Mouse (Mus musculus): Measurements from ENCODE around the gene Ncor2. TPM values are rescaled to one million over a fixed set of nuclear protein-coding genes. Genes with fewer than 3 reads are reported as not detected.
"Not testable (repeated sequence)": the region's sequence is repeated elsewhere in the genome, so short reads cannot be mapped to it uniquely, and the experiment has no call there.

The Ncor2 gene
- polyA plus RNA-seq, 1 experiment = 49.9 TPM

DNA sequence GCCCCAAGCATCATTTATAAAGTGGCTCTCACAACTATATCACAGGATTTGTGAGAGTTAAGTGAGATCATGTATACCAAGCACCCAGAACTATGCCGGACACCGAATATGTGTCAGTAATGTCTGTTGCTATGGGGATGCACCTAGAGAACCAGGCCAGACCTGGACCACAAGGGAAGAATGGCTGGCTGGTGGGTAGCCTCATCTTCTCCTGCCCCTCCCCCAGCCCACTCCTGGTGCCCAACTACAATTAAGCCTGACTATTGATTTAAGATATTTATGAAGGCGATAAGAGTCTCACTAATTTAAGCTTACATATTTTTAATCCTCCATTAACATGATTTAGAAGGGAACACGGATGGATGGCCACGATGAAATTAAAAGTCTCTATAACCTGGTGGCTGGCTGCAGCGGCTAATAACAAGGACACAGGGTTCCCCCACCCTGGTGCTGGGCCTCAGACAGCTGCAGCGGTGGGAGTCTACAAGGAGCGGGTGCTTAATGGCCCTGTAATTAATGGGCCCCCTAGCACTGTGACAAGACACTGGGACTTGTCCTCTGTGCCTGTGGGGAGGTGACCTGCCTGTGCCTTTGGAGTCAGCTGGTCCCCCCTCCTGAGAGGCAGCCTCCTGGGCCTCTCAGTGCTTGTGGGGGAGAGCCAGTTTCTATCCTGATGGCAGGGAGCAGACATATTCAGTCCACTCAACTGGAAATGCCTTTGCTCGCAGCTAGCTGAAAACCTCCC, 38.6 kb upstream of the Ncor2 start:
- no peak overlapping the region for H3K4me3 ChIP-seq (ENCODE audit: low read depth, low read length)
- TF ChIP-seq POLR2A (IDR thresholded peaks at IDR 0.05; ENCODE audit: low read depth, low read length) (no peak), CTCF (IDR thresholded peaks at IDR 0.05; ENCODE audit: extremely low read depth, insufficient read length, insufficient replicate concordance, low read depth, low read length) (no peak)
- H3K36me3 ChIP-seq (ENCODE audit: control insufficient read depth, insufficient read depth, low read length) = no peaks in the 10 kb centered on the region
- WGBS = 64% methylated on average over 9 of the region's 9 CpGs
- 0 out of 2 replicates have a peak, but pooled peaks cover 7% of the 10 kb centered on the region for H3K27me3 ChIP-seq (ENCODE audit: control insufficient read depth, insufficient read depth, low read length)
- H3K4me1 ChIP-seq (ENCODE audit: control insufficient read depth, insufficient read depth, insufficient read length, low read length) = peaks cover 2% of the 10 kb centered on the region; the same call in 1 of the 2 replicates
- no peak overlapping the region for H3K27ac ChIP-seq (ENCODE audit: insufficient read depth, low read depth, low read length)

DNA sequence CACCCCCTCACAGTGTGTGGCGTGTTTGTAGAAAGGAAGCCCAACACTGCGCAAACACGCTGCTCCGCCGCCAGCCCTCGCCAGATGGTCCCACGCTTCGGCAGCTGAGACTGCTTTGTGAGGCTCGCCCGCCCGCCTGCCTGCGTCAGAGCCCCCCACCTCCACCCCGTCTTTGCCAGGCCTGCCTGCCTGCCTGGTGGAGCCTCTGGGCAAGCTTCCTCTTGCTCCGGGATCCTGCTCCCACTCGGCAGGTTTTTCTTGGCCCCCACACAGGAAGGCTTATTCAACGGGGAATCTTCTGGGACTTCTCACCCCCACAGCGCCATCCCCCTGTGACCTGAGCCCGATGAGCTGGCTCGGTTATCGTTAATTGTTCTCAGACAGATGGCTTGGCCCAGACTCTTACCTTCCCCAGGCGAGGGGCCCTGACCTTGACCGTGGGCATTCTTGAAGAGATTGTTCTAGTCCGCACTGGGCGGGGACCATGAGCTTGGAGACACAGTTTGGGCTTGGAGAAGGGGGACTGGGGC, 37.0 kb upstream of the Ncor2 start:
- Histone ChIP-seq H3K27ac (ENCODE audit: insufficient read depth, low read depth, low read length) (no peak overlapping the region), H3K27me3 (ENCODE audit: control insufficient read depth, insufficient read depth, low read length) (0 out of 2 replicates have a peak, but pooled peaks cover 7% of the 10 kb centered on the region), H3K4me1 (ENCODE audit: control insufficient read depth, insufficient read depth, insufficient read length, low read length) (peaks cover 2% of the 10 kb centered on the region; the same call in 1 of the 2 replicates), H3K4me3 (ENCODE audit: low read depth, low read length) (no peak overlapping the region), H3K36me3 (ENCODE audit: control insufficient read depth, insufficient read depth, low read length) (no peaks in the 10 kb centered on the region)
- TF ChIP-seq CTCF (IDR thresholded peaks at IDR 0.05; ENCODE audit: extremely low read depth, insufficient read length, insufficient replicate concordance, low read depth, low read length) (no peak), POLR2A (IDR thresholded peaks at IDR 0.05; ENCODE audit: low read depth, low read length) (no peak)
- WGBS = 9% methylated on average over 24 of the region's 24 CpGs

DNA sequence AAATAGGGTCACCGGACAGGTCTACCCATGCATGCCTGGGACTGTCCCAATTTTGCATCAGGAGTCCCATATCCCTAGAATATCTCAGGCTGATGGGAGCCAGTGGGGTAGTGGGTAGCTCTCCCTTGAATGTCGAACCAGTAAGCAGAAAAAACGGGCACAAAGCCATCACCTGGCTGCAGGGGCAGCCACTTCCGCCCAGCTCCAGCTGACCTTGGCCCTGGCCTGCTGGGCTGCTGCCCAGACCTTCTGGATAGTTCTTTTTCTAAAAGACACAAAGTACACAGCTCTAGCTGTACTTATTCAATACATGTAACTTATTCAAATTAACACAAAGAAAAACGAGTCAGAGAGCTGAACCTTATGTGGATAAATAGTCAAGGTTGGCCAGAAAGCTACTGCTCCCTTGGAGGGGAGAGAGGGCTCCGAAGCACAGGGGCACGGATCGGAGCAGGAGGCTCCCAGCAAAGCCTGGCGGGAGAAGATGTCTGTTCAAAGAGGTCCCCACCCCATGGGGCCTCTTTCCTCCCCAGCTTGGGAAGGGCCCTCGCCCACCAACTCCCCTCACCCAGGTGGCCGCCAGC, 36.4 kb upstream of the Ncor2 start:
- Histone ChIP-seq H3K27ac (ENCODE audit: insufficient read depth, low read depth, low read length) (no peak overlapping the region), H3K36me3 (ENCODE audit: control insufficient read depth, insufficient read depth, low read length) (no peaks in the 10 kb centered on the region), H3K27me3 (ENCODE audit: control insufficient read depth, insufficient read depth, low read length) (0 out of 2 replicates have a peak, but pooled peaks cover 7% of the 10 kb centered on the region), H3K4me1 (ENCODE audit: control insufficient read depth, insufficient read depth, insufficient read length, low read length) (peaks cover 2% of the 10 kb centered on the region; the same call in 1 of the 2 replicates), H3K4me3 (ENCODE audit: low read depth, low read length) (no peak overlapping the region)
- TF ChIP-seq POLR2A (IDR thresholded peaks at IDR 0.05; ENCODE audit: low read depth, low read length) (no peak), CTCF (IDR thresholded peaks at IDR 0.05; ENCODE audit: extremely low read depth, insufficient read length, insufficient replicate concordance, low read depth, low read length) (no peak)
- 24% methylated on average over 11 of the region's 11 CpGs for WGBS

DNA sequence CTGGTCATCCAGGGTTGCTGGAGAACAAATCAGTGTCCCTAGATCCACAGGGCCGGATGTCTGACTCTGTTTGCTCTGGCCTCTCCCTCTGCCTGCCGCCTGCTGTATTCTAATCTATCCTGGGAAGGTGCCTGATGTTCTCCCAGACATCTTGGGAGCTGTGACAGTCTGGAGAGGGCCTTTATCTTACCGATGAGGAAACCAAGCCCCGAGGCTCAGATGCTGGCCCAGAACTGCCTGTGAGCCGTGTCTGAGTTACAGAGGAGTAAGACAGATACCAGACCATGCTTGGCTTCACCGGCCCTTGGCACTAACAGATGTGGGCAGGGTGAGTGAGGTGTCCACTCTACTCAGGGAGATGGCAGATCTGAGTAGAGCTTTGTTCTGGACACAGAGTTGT, 35.0 kb upstream of the Ncor2 start:
- peaks cover 2% of the 10 kb centered on the region; the same call in 1 of the 2 replicates for H3K4me1 ChIP-seq (ENCODE audit: control insufficient read depth, insufficient read depth, insufficient read length, low read length)
- WGBS = 67% methylated on average over 6 of the region's 6 CpGs
- H3K36me3 ChIP-seq (ENCODE audit: control insufficient read depth, insufficient read depth, low read length) = no peaks in the 10 kb centered on the region
- H3K27me3 ChIP-seq (ENCODE audit: control insufficient read depth, insufficient read depth, low read length) = 0 out of 2 replicates have a peak, but pooled peaks cover 7% of the 10 kb centered on the region
- no peak overlapping the region for H3K4me3 ChIP-seq (ENCODE audit: low read depth, low read length)
- no peak for TF ChIP-seq CTCF (IDR thresholded peaks at IDR 0.05; ENCODE audit: extremely low read depth, insufficient read length, insufficient replicate concordance, low read depth, low read length)
- no peak for TF ChIP-seq POLR2A (IDR thresholded peaks at IDR 0.05; ENCODE audit: low read depth, low read length)
- no peak overlapping the region for H3K27ac ChIP-seq (ENCODE audit: insufficient read depth, low read depth, low read length)

DNA sequence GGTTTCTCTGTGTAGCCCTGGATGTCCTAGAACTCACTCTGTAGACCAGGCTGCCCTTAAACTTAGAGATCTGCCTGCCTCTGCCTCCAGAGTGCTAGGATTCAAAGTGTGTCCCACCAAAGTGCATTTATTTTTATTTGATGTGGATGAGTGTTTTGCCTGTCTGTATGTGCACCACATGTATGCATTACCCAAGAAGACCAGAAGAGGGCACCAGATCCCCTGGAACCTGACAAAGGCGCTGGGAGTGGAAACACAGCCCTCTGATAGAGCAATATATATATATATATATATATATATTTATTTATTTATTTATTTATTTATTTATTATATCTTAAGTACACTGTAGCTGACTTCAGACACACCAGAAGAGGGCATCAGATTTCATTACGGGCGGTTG, 25.9 kb upstream of the Ncor2 start:
- not testable (repeated sequence) for H3K27ac ChIP-seq (ENCODE audit: insufficient read depth, low read depth, low read length); H3K36me3 ChIP-seq (ENCODE audit: control insufficient read depth, insufficient read depth, low read length); H3K4me1 ChIP-seq (ENCODE audit: control insufficient read depth, insufficient read depth, insufficient read length, low read length); H3K4me3 ChIP-seq (ENCODE audit: low read depth, low read length); H3K27me3 ChIP-seq (ENCODE audit: control insufficient read depth, insufficient read depth, low read length)
- 93% methylated on average over 3 of the region's 3 CpGs for WGBS

DNA sequence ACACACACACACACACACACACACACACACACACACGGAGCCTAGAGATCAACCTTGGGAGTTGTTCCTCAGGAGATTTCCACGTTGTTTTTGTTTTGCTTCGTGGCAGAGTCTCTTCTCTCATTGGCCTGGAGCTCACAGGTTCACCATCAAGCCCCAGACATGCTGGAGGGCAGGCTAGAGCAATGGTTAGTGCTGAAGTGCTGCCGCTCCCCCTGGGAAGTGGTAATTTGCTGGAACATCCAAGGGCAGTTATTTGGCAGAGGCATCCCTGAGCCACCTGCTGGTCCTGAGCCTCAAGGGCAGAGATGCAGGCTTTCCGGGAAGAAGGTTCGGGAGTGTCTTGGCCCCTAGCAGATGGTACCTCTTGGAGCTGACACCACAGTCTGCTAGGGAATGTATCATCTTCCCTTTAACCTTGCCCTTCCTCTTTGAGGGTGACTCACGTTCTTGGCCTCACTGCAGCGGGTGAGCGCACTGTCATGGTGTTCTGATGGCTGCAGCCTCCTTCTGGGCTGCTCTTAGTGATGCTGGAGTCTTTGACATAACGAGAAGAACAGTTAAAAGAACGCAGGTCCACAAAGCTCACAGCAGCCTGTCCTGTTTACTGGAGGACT, 25.3 kb upstream of the Ncor2 start:
- Histone ChIP-seq H3K4me3 (ENCODE audit: low read depth, low read length) (no peak overlapping the region), H3K27me3 (ENCODE audit: control insufficient read depth, insufficient read depth, low read length) (no peaks in the 10 kb centered on the region), H3K27ac (ENCODE audit: insufficient read depth, low read depth, low read length) (no peak overlapping the region), H3K4me1 (ENCODE audit: control insufficient read depth, insufficient read depth, insufficient read length, low read length) (peaks cover 2% of the 10 kb centered on the region; the same call in 1 of the 2 replicates), H3K36me3 (ENCODE audit: control insufficient read depth, insufficient read depth, low read length) (no peaks in the 10 kb centered on the region)
- WGBS = 76% methylated on average over 11 of the region's 11 CpGs
- TF ChIP-seq CTCF (IDR thresholded peaks at IDR 0.05; ENCODE audit: extremely low read depth, insufficient read length, insufficient replicate concordance, low read depth, low read length) = no peak
- TF ChIP-seq POLR2A (IDR thresholded peaks at IDR 0.05; ENCODE audit: low read depth, low read length) = no peak

DNA sequence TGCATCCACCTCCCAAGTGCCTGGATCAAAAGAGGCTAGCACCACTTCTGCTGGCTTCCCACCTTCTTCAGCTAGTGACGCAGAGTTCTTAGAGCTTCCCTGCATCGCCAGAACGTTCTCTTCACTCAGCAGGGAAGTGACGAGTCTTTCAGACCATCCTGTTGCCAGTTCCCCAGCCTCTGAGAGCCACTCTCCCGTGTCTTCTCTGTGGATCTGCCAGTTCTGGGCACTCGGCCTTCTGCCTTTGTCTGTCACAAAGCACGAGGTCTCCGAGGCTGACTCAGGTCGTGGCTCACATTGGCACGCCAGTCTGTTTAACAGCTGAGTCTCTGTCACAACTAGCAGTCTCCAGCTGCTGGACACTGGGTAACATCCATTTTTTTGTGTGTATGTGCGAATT, 24.7 kb upstream of the Ncor2 start:
- Histone ChIP-seq H3K36me3 (ENCODE audit: control insufficient read depth, insufficient read depth, low read length) (no peaks in the 10 kb centered on the region), H3K27ac (ENCODE audit: insufficient read depth, low read depth, low read length) (no peak overlapping the region), H3K27me3 (ENCODE audit: control insufficient read depth, insufficient read depth, low read length) (no peaks in the 10 kb centered on the region), H3K4me1 (ENCODE audit: control insufficient read depth, insufficient read depth, insufficient read length, low read length) (peaks cover 6% of the 10 kb centered on the region; the same call in 1 of the 2 replicates), H3K4me3 (ENCODE audit: low read depth, low read length) (no peak overlapping the region)
- WGBS = 66% methylated on average over 11 of the region's 11 CpGs
- TF ChIP-seq POLR2A (IDR thresholded peaks at IDR 0.05; ENCODE audit: low read depth, low read length) (no peak), CTCF (IDR thresholded peaks at IDR 0.05; ENCODE audit: extremely low read depth, insufficient read length, insufficient replicate concordance, low read depth, low read length) (no peak)
